Mouse (Mus musculus) C2C12 (cell line): Measurements from ENCODE around the gene Strap.

ENCODE experiments used
- CTCF ChIP-seq: IDR thresholded peaks from one replicate; pipeline ENCODE4 v1.5.1; 2011; ENCODE audit not compliant: control insufficient read depth, insufficient read depth, insufficient read length
- MAX ChIP-seq: IDR thresholded peaks from one replicate; pipeline ENCODE4 v1.6.1; 2011; ENCODE audit warnings: mild to moderate bottlenecking, control low read depth
- USF1 ChIP-seq: IDR thresholded peaks from one replicate; pipeline ENCODE4 v1.6.1; 2011; ENCODE audit warnings: low read depth, mild to moderate bottlenecking, control low read depth, moderate library complexity

GRCm38 (mm10) chr6:137687667-137688066 lies 47.2 kb upstream of the Strap start:
- TF ChIP-seq CTCF, result no peak
- TF ChIP-seq USF1, result no peak
- TF ChIP-seq MAX, result no peak
